Mouse (Mus musculus) forebrain, embryonic 14.5 days (tissue): ENCODE measurements at regions not wholly inside any gene's neighbourhood (a gene's known extent, or its start where the extent isn't known, plus 50 kb on each side); places are given as distances from the start of the nearest gene placed in this dataset.
A peak's percentile ranks its signal among the peaks of the same experiment; 100 is the strongest.

Experiments used
- ATAC-seq: fragments of 200-750 bp; cut with Nextera tagmentation; 2 replicates; pipeline ENCODE4 v1.8.0; 2017; ENCODE audit warnings: mild to moderate bottlenecking, moderate library complexity
- DNase-seq: peaks from one replicate; pipeline ENCODE4 v3.0.0-alpha.2; 2015; ENCODE audit warnings: low spot score
- H3K27ac ChIP-seq: fragments of 300-500 bp; sonication (generic); 2 replicates; pipeline ENCODE4 v1.5.1; 2014; ENCODE audit warnings: low read depth, mild to moderate bottlenecking, control low read depth, low read length, moderate library complexity
- H3K27me3 ChIP-seq: fragments of 300-500 bp; sonication (generic); replicated peaks from 2 replicates; pipeline ENCODE4 v1.6.1; 2014; ENCODE audit warnings: low read length, control low read depth, mixed read lengths; ENCODE audit not compliant: control insufficient read depth, insufficient read depth
- H3K36me3 ChIP-seq: fragments of 300-500 bp; sonication (generic); 2 replicates; pipeline ENCODE4 v1.6.1; 2014; ENCODE audit warnings: low read length, control low read depth; ENCODE audit not compliant: control insufficient read depth, insufficient read depth
- H3K4me1 ChIP-seq: fragments of 300-500 bp; sonication (generic); 2 replicates; pipeline ENCODE4 v1.6.1; 2014; ENCODE audit warnings: antibody characterized with exemption, low read length, control low read depth; ENCODE audit not compliant: control insufficient read depth, insufficient read depth
- H3K4me2 ChIP-seq: fragments of 300-500 bp; sonication (generic); 2 replicates; pipeline ENCODE4 v1.6.1; 2014; ENCODE audit warnings: mild to moderate bottlenecking, control low read depth, low read length
- H3K4me3 ChIP-seq: fragments of 300-500 bp; sonication (generic); 2 replicates; pipeline ENCODE4 v1.5.1; 2014; ENCODE audit warnings: low read depth, low read length, control low read depth
- H3K9ac ChIP-seq: fragments of 300-500 bp; sonication (generic); 2 replicates; pipeline ENCODE4 v1.6.1; 2014; ENCODE audit warnings: mild to moderate bottlenecking, low read length, control low read depth, moderate library complexity
- H3K9me3 ChIP-seq: fragments of 300-500 bp; sonication (generic); replicated peaks from 2 replicates; pipeline ENCODE4 v1.6.1; 2016; ENCODE audit warnings: low read length, control low read depth, mixed read lengths; ENCODE audit not compliant: control insufficient read depth
- WGBS: fragments of 180-500 bp; shearing (Covaris S2); extraction: QIAGEN DNeasy Blood & Tissue Kit; methylation state at CpG from one replicate; pipeline ENCODE4 v1.1.7; 2014; 5-methylcytosine and 5-hydroxymethylcytosine counted together

- H3K4me3 ChIP-seq, result no peak overlapping the region
- peak; percentile 88 for DNase-seq
Measured at GRCm38 (mm10) chr13:107449598-107450179, 427.8 kb upstream of the Kif2a start.

GRCm38 (mm10) chr13:107447813-107448212, 425.9 kb upstream of the Kif2a start:
- H3K27ac ChIP-seq, result no peak overlapping the region
- no peaks in the 10 kb centered on the region for H3K27me3 ChIP-seq
- H3K4me3 ChIP-seq, result no peak overlapping the region
- no peak overlapping the region for H3K9ac ChIP-seq
- peak; percentile 24 for DNase-seq
- ATAC-seq, result no peak
- H3K4me1 ChIP-seq, result no peaks in the 10 kb centered on the region
- H3K36me3 ChIP-seq, result no peaks in the 10 kb centered on the region
- 79% methylated on average over 2 of the region's 2 CpGs for WGBS
- H3K4me2 ChIP-seq, result no peak overlapping the region
- no peaks in the 10 kb centered on the region for H3K9me3 ChIP-seq

More at GRCm38 (mm10) chr13:107449598-107450179, 427.8 kb upstream of the Kif2a start:
- no peak overlapping the region for H3K9ac ChIP-seq
- peak; percentile 94 for ATAC-seq
- H3K27ac ChIP-seq, result no peak overlapping the region
- no peaks in the 10 kb centered on the region for H3K36me3 ChIP-seq
- no peaks in the 10 kb centered on the region for H3K9me3 ChIP-seq
- H3K4me2 ChIP-seq, result peak overlapping the region; percentile 20; the same call in 1 of the 2 replicates
- H3K27me3 ChIP-seq, result no peaks in the 10 kb centered on the region
- WGBS, result 57% methylated on average over 11 of the region's 11 CpGs
- H3K4me1 ChIP-seq, result no peaks in the 10 kb centered on the region

GRCm38 (mm10) chr13:107419363-107420155, 397.6 kb upstream of the Kif2a start:
- Histone ChIP-seq H3K4me1 (no peaks in the 10 kb centered on the region), H3K4me2 (no peak overlapping the region), H3K27ac (no peak overlapping the region), H3K9ac (no peak overlapping the region), H3K4me3 (no peak overlapping the region), H3K36me3 (no peaks in the 10 kb centered on the region), H3K27me3 (no peaks in the 10 kb centered on the region), H3K9me3 (no peaks in the 10 kb centered on the region)
- 88% methylated on average over 3 of the region's 3 CpGs for WGBS
- ATAC-seq, result no peak
- DNase-seq, result no peak

DNA sequence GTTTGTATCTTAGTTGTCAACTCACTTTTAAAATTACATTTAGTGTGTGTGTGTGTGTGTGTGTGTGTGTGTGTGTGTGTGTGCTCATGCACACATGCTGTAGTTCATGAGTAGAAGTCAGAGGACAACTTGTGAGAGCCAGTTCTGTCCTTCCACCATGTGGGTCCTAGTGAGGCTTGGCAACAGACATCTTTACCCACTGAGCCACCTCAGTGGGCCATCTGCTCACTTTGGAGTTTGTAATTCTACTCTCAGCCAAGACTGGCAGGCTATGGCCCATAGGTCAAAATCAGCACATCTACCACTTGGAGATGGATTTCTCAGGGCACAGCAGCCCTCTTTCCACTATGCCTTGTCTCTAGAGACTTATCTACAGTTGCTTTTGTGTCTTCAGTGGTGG, 388.3 kb upstream of the Kif2a start:
- Histone ChIP-seq H3K27me3 (no peaks in the 10 kb centered on the region), H3K9ac (no peak overlapping the region), H3K4me2 (no peak overlapping the region), H3K4me1 (peaks cover 9% of the 10 kb centered on the region), H3K9me3 (no peaks in the 10 kb centered on the region), H3K4me3 (no peak overlapping the region), H3K27ac (no peak overlapping the region), H3K36me3 (no peaks in the 10 kb centered on the region)
- no peak for ATAC-seq
- DNase-seq, result no peak

DNA sequence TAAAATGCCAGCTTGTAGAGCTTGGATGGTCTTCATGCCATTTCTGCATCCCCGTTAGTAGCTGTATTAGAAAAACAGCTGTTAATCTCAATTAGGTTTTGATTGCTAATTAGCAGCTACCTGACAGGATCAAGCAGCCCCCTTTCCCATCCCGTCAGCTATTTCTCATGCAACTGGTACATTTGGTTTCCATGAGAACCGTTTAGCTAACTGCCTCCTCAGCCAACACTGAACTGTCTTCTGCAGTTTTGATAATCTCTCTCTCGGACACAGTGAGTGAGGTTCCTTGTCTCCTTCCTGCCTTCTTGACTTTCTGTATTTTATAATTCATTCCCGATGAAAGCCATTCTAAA, 385.7 kb upstream of the Kif2a start:
- ATAC-seq, result peak; percentile 74
- Histone ChIP-seq H3K4me2 (peak overlapping the region; percentile 13; the same call in 1 of the 2 replicates), H3K36me3 (no peaks in the 10 kb centered on the region), H3K9me3 (no peaks in the 10 kb centered on the region), H3K4me1 (peaks cover 9% of the 10 kb centered on the region), H3K27ac (0 out of 2 replicates have a peak overlapping the region, but pooled peaks have one; percentile 11), H3K9ac (no peak overlapping the region), H3K27me3 (no peaks in the 10 kb centered on the region), H3K4me3 (no peak overlapping the region)
- 17% methylated on average over 5 of the region's 5 CpGs for WGBS
- DNase-seq, result peak; percentile 74

- Histone ChIP-seq H3K27me3 (no peaks in the 10 kb centered on the region), H3K4me2 (peak overlapping the region; percentile 13; the same call in 1 of the 2 replicates), H3K4me1 (peaks cover 9% of the 10 kb centered on the region), H3K9ac (no peak overlapping the region), H3K4me3 (no peak overlapping the region), H3K9me3 (no peaks in the 10 kb centered on the region), H3K36me3 (no peaks in the 10 kb centered on the region), H3K27ac (peak overlapping the region; percentile 52; the same call in 1 of the 2 replicates)
- 15% methylated on average over 5 of the region's 5 CpGs for WGBS
- peak; percentile 85 for DNase-seq
- peak; percentile 93 for ATAC-seq
Measured at GRCm38 (mm10) chr13:107406977-107407673, 385.2 kb upstream of the Kif2a start.

DNA sequence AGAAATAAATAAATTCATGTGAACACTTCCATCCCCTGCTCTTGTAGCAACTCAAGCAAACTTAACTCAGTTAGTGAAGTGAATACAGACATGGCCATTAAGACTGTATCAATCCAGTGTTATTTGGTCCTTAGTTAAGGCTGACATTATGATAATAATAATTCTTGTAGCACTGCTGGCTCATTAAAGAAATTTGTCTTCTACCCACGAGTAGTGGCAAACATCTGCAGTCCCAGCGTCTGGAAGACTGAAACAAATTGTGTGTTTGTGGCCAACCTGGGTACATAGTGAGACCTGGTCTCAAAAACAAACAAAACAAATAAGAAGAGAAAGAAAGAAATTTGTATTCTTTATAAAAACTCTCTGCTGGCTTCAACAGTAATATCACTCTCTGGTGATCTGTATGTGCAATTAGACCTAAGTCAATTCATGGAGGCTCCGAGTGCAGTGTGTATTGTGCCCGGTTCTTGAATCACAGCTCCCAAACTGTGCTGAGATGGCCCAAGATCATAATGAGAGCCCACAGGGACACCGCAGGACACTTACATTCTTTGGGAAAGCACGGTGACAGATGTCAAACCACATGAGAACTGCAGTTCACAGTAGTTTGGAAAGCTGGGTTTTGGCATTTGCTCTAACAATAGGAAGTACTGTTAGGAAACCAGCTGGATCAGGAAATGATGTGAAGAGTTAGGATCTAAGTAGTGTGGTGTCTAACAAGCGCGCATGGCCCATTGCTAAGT, 376.9 kb upstream of the Kif2a start:
- Histone ChIP-seq H3K9me3 (no peaks in the 10 kb centered on the region), H3K9ac (no peak overlapping the region), H3K27me3 (no peaks in the 10 kb centered on the region), H3K36me3 (no peaks in the 10 kb centered on the region), H3K4me3 (no peak overlapping the region), H3K4me2 (no peak overlapping the region), H3K4me1 (no peaks in the 10 kb centered on the region), H3K27ac (no peak overlapping the region)
- 61% methylated on average over 8 of the region's 8 CpGs for WGBS
- ATAC-seq (no peak), DNase-seq (no peak)

DNA sequence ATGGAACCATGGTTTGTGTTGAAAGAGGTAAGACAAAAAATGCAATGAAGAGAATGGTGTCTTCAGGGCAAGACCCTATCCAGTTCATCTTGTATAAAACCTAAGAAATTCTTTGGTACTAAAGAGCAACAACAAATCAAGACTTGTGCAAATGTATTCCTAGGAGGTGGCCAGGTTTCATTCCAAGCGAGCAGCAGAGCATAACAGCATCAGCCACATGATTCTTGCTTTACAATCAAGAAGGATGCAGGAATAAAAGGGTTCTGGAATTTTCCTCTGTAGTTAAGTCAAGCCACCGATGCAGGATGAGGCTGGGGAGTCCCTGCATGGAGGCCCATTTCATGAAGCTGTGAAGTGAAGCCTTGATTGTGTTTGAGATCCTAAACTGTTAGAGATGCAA, 374.1 kb upstream of the Kif2a start:
- whole genome bisulfite sequencing, result 93% methylated on average over 2 of the region's 2 CpGs
- Histone ChIP-seq H3K9me3 (no peaks in the 10 kb centered on the region), H3K36me3 (no peaks in the 10 kb centered on the region), H3K4me1 (no peaks in the 10 kb centered on the region), H3K27ac (no peak overlapping the region), H3K27me3 (no peaks in the 10 kb centered on the region), H3K4me2 (no peak overlapping the region), H3K9ac (no peak overlapping the region), H3K4me3 (no peak overlapping the region)
- ATAC-seq, result no peak
- DNase-seq, result no peak
